Mouse (Mus musculus) bone marrow, adult 2 months (tissue): ENCODE data around the gene Abcc12. TPM values are rescaled to one million over a fixed set of nuclear protein-coding genes. Genes with fewer than 3 reads are reported as not detected.

ENCODE experiments used
- H3K27ac ChIP-seq: fragments of 200-500 bp; 2 replicates; pipeline ENCODE4 v1.5.1; 2012; ENCODE audit warnings: low read depth, mild to moderate bottlenecking, control low read depth, inconsistent platforms, low read length; ENCODE audit not compliant: control insufficient read depth, poor library complexity, insufficient read depth
- H3K4me1 ChIP-seq: fragments of 200-500 bp; 2 replicates; pipeline ENCODE4 v1.6.1; 2011; ENCODE audit warnings: low read length; ENCODE audit not compliant: control insufficient read depth, insufficient read depth
- H3K4me3 ChIP-seq: fragments of 200-500 bp; replicated peaks from 2 replicates; pipeline ENCODE3; 2011; ENCODE audit warnings: mild to moderate bottlenecking, low read depth, low read length, control low read depth; ENCODE audit not compliant: control insufficient read depth
- CTCF ChIP-seq: fragments of 200-500 bp; IDR thresholded peaks from 2 replicates; pipeline ENCODE4 v1.5.1; 2011; ENCODE audit warnings: low read length, control low read depth; ENCODE audit not compliant: control insufficient read depth, insufficient read depth
- POLR2A ChIP-seq: fragments of 200-500 bp; IDR thresholded peaks from 2 replicates; pipeline ENCODE4 v1.6.1; 2011; ENCODE audit warnings: low read depth, mild to moderate bottlenecking, control low read depth, low read length, borderline replicate concordance; ENCODE audit not compliant: control insufficient read depth
- WGBS: fragments of 180-500 bp; shearing (Covaris S2); methylation state at CpG from one replicate; pipeline ENCODE4 v1.1.7; 2018; 5-methylcytosine and 5-hydroxymethylcytosine counted together
- polyA plus RNA-seq: library from polyadenylated mRNA; stranded (reverse); fragments of >200 nt; gene quantifications from 2 replicates; pipeline ENCODE4 v1.2.4, GENCODE M21; 2011; ENCODE audit warnings: low replicate concordance; ENCODE audit not compliant: missing spikeins, insufficient read depth, insufficient read length

The Abcc12 gene
- polyA plus RNA-seq, 1 experiment, result not detected

- Histone ChIP-seq H3K27ac (no peak overlapping the region), H3K4me1 (no peaks in the 10 kb centered on the region; the same call in 1 of the 2 replicates), H3K4me3 (no peak overlapping the region)
- TF ChIP-seq POLR2A (no peak), CTCF (no peak)
- 88% methylated on average over 10 of the region's 10 CpGs for WGBS
Measured at GRCm38 (mm10) chr8:86560688-86561065, 19.8 kb downstream of the Abcc12 start.

DNA sequence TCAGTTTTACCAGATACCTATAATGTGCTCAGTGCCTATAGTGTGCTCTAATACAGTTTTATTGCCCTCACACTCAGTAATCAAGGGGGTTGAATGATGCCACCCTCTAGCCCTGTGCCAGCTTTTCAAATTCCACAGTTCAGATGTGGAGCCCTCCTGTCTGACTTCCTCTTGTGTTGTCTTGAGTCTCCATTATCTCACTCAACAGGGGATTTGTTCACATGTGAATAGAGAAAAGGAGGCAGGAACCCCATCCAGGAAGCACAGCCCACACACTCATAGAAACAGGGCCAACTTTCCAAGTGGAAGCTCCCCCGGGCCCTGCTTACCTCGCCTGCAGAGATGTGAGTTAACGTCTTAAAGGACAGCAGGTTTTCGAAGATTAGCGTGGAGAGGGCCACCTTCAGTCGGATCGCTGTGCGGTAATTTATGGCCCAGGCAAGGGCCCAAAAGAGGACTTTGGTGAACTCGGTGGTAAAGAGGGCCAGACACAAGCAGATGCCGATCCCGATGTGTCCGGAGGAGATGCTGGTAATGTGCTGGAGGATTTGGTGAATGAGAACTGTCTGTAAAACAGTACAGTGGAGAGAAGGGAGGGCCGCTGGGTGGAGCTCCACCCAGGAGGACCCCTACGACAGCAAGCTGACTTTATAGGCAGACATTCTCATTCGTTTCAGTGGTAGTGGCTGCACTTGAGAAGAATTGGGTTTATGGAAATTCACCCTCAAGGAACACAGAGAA lies 20.4 kb downstream of the Abcc12 start:
- Histone ChIP-seq H3K4me3 (no peak overlapping the region), H3K27ac (no peak overlapping the region), H3K4me1 (no peaks in the 10 kb centered on the region; the same call in 1 of the 2 replicates)
- WGBS, result 83% methylated on average over 15 of the region's 15 CpGs
- TF ChIP-seq CTCF, result no peak
- no peak for TF ChIP-seq POLR2A

GRCm38 (mm10) chr8:86557186-86558045 lies 23.1 kb downstream of the Abcc12 start:
- Histone ChIP-seq H3K4me1 (no peaks in the 10 kb centered on the region), H3K4me3 (no peak overlapping the region), H3K27ac (no peak overlapping the region)
- WGBS, result 81% methylated on average over 15 of the region's 15 CpGs
- TF ChIP-seq CTCF (no peak), POLR2A (no peak)

DNA sequence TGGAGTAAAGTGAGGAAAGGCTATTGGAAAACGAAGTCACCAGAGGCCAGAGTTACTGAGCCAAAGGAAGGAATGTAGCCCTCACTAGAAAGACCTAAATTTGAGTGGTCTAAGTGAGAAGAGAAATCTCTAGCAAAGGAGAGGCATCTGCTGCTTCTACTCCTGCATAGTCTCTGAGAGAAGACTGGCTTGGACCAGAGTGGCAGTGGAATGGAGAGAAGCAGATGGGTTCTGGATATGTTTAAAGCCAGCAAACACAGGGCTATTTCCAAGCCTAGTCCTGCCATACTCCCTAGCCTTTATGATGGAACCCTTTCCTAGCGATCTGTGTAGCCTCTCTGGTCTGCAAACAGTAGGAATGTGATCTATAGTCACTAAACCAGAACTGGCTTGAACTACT lies 24.9 kb downstream of the Abcc12 start:
- H3K4me1 ChIP-seq, result no peaks in the 10 kb centered on the region
- H3K4me3 ChIP-seq, result no peak overlapping the region
- 74% methylated on average over 2 of the region's 2 CpGs for WGBS
- TF ChIP-seq CTCF (no peak), POLR2A (no peak)
- H3K27ac ChIP-seq, result no peak overlapping the region

- Histone ChIP-seq H3K27ac (no peak overlapping the region), H3K4me3 (no peak overlapping the region), H3K4me1 (no peaks in the 10 kb centered on the region)
- no peak for TF ChIP-seq CTCF
- TF ChIP-seq POLR2A, result no peak
- WGBS, result 81% methylated on average over 12 of the region's 12 CpGs
Measured at GRCm38 (mm10) chr8:86554220-86554891, 26.1 kb downstream of the Abcc12 start.

GRCm38 (mm10) chr8:86550516-86550915 lies 30.0 kb downstream of the Abcc12 start:
- H3K4me1 ChIP-seq, result no peaks in the 10 kb centered on the region
- H3K27ac ChIP-seq, result no peak overlapping the region
- WGBS, result 84% methylated on average over 10 of the region's 10 CpGs
- H3K4me3 ChIP-seq, result no peak overlapping the region
- TF ChIP-seq CTCF, result no peak

DNA sequence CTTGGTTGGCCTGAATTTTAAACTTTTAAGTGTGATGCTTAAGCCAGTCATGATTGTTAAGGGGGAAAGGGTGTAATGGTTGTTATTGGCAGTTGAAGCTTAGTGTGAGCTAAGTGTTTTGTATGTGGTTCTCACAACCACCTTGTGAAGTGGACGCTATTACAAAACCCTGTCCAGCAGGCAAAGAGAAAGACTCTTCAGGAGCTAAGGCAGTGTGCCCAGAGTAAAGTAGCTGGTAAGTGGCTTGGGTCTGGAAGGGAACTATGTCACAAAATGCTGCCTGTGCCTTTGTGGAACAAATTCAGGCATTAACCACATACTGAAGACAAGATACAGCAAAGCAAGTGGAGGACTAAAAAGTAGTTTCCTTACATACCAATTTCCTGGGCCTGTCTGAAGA lies 34.5 kb downstream of the Abcc12 start:
- Histone ChIP-seq H3K4me1 (no peaks in the 10 kb centered on the region), H3K27ac (no peak overlapping the region), H3K4me3 (no peak overlapping the region)
- TF ChIP-seq POLR2A, result no peak
- TF ChIP-seq CTCF, result no peak
- WGBS, result 85% methylated on average over 1 of the region's 1 CpGs

- 76% methylated on average over 6 of the region's 6 CpGs for WGBS
- TF ChIP-seq POLR2A, result no peak
- TF ChIP-seq CTCF, result no peak
- Histone ChIP-seq H3K27ac (no peak overlapping the region), H3K4me1 (no peaks in the 10 kb centered on the region), H3K4me3 (no peak overlapping the region)
Measured at GRCm38 (mm10) chr8:86540906-86541305, 39.6 kb downstream of the Abcc12 start.
